Mouse (Mus musculus) midbrain, embryonic 11.5 days (tissue): ENCODE results near the gene Atp8a1. TPM values are rescaled to one million over a fixed set of nuclear protein-coding genes. Genes with fewer than 3 reads are reported as not detected.

Source experiments
- ATAC-seq: fragments of 200-750 bp; cut with Nextera tagmentation; 2 replicates; pipeline ENCODE4 v1.8.0; 2017; ENCODE audit warnings: moderate TSS enrichment, moderate library complexity; ENCODE audit not compliant: low FRiP score
- DNase-seq: peaks from one replicate; pipeline ENCODE4 v3.0.0; 2015; ENCODE audit warnings: low spot score; ENCODE audit errors: missing footprints
- H3K27ac ChIP-seq: fragments of 300-500 bp; sonication (generic); 2 replicates; pipeline ENCODE4 v1.5.1; 2014; ENCODE audit warnings: low read depth, low read length
- H3K27me3 ChIP-seq: fragments of 300-500 bp; sonication (generic); 2 replicates; pipeline ENCODE4 v1.6.1; 2014; ENCODE audit warnings: mild to moderate bottlenecking, low read length, moderate library complexity, mixed read lengths; ENCODE audit not compliant: control insufficient read depth, insufficient read depth
- H3K36me3 ChIP-seq: fragments of 300-500 bp; sonication (generic); 2 replicates; pipeline ENCODE4 v1.6.1; 2014; ENCODE audit warnings: mild to moderate bottlenecking, low read length, moderate library complexity, mixed read lengths; ENCODE audit not compliant: control insufficient read depth, insufficient read depth
- H3K4me1 ChIP-seq: fragments of 300-500 bp; sonication (generic); 2 replicates; pipeline ENCODE4 v1.6.1; 2014; ENCODE audit warnings: low read length; ENCODE audit not compliant: control insufficient read depth, insufficient read depth
- H3K4me2 ChIP-seq: fragments of 300-500 bp; sonication (generic); 2 replicates; pipeline ENCODE4 v1.6.1; 2014; ENCODE audit warnings: mild to moderate bottlenecking, moderate library complexity
- H3K4me3 ChIP-seq: fragments of 300-500 bp; sonication (generic); 2 replicates; pipeline ENCODE4 v1.5.1; 2014; ENCODE audit warnings: low read depth, low read length
- H3K9ac ChIP-seq: fragments of 300-500 bp; sonication (generic); 2 replicates; pipeline ENCODE4 v1.6.1; 2014; ENCODE audit warnings: low read length
- H3K9me3 ChIP-seq: fragments of 300-500 bp; sonication (generic); 2 replicates; pipeline ENCODE4 v1.6.1; 2016; ENCODE audit warnings: low read length; ENCODE audit not compliant: control insufficient read depth
- WGBS: fragments of 180-500 bp; shearing (Covaris S2); extraction: QIAGEN DNeasy Blood & Tissue Kit; methylation state at CpG from one replicate; pipeline ENCODE4 v1.1.7; 2014; 5-methylcytosine and 5-hydroxymethylcytosine counted together
- polyA plus RNA-seq: library from polyadenylated mRNA; unstranded; fragments of >200 nt; fragmentation: Nextera tagmentation; extraction: Ambion mirVana; gene quantifications from 2 replicates; pipeline ENCODE4 v1.2.1, GENCODE M21; 2014

The Atp8a1 gene
- 31.9 and 33.4 TPM in 2 replicates for polyA plus RNA-seq

GRCm38 (mm10) chr5:67847253-67848165 is at the start of gene Atp8a1:
Gene Atp8a1, minus strand, starts transcription at chr5:67847434.
- ATAC-seq, result peak; percentile 95
- Histone ChIP-seq H3K9me3 (no peaks in the 10 kb centered on the region), H3K4me2 (peak within 1 kb of the TSS; percentile 77), H3K36me3 (no peaks in the 10 kb centered on the region), H3K4me1 (peaks cover 19% of the 10 kb centered on the region), H3K27ac (peak within 1 kb of the TSS; percentile 68), H3K4me3 (peak within 1 kb of the TSS; percentile 81), H3K9ac (peak within 1 kb of the TSS; percentile 73), H3K27me3 (no peaks in the 10 kb centered on the region)
- WGBS, result 2% methylated on average over 61 of the region's 64 CpGs
- peak; percentile 99 for DNase-seq

- no peaks in the 10 kb centered on the region for H3K27me3 ChIP-seq
- peaks cover 4% of the 10 kb centered on the region; the same call in 1 of the 2 replicates for H3K4me1 ChIP-seq
- no peak for DNase-seq
- H3K36me3 ChIP-seq, result no peaks in the 10 kb centered on the region
- no peak overlapping the region for H3K9ac ChIP-seq
- no peak overlapping the region for H3K4me2 ChIP-seq
- H3K9me3 ChIP-seq, result no peaks in the 10 kb centered on the region
- H3K27ac ChIP-seq, result no peak overlapping the region
- H3K4me3 ChIP-seq, result no peak overlapping the region
- 55% methylated on average over 9 of the region's 9 CpGs for WGBS
- ATAC-seq, result peak; percentile 71; the same call in 1 of the 2 replicates
Measured at GRCm38 (mm10) chr5:67884422-67885210, 37.4 kb upstream of the Atp8a1 start.

GRCm38 (mm10) chr5:67883564-67884171 is 36.4 kb upstream of the Atp8a1 start:
- ATAC-seq, result no peak
- H3K4me1 ChIP-seq, result peaks cover 4% of the 10 kb centered on the region; the same call in 1 of the 2 replicates
- H3K4me3 ChIP-seq, result no peak overlapping the region
- no peak overlapping the region for H3K27ac ChIP-seq
- H3K36me3 ChIP-seq, result no peaks in the 10 kb centered on the region
- H3K27me3 ChIP-seq, result no peaks in the 10 kb centered on the region
- no peak for DNase-seq
- H3K9ac ChIP-seq, result no peak overlapping the region
- WGBS, result 83% methylated on average over 1 of the region's 1 CpGs
- no peak overlapping the region for H3K4me2 ChIP-seq
- H3K9me3 ChIP-seq, result no peaks in the 10 kb centered on the region

GRCm38 (mm10) chr5:67871414-67871813 is 24.2 kb upstream of the Atp8a1 start:
- Histone ChIP-seq H3K27me3 (no peaks in the 10 kb centered on the region), H3K36me3 (no peaks in the 10 kb centered on the region), H3K4me1 (no peaks in the 10 kb centered on the region), H3K9me3 (no peaks in the 10 kb centered on the region), H3K9ac (no peak overlapping the region), H3K4me2 (no peak overlapping the region), H3K27ac (no peak overlapping the region), H3K4me3 (no peak overlapping the region)
- ATAC-seq, result peak; percentile 24; the same call in 1 of the 2 replicates
- DNase-seq, result peak; percentile 49
- 38% methylated on average over 3 of the region's 3 CpGs for WGBS

GRCm38 (mm10) chr5:67866221-67866620 is 19.0 kb upstream of the Atp8a1 start:
- Histone ChIP-seq H3K4me2 (no peak overlapping the region), H3K9me3 (no peaks in the 10 kb centered on the region), H3K36me3 (no peaks in the 10 kb centered on the region), H3K9ac (no peak overlapping the region), H3K27me3 (no peaks in the 10 kb centered on the region), H3K27ac (no peak overlapping the region), H3K4me1 (no peaks in the 10 kb centered on the region), H3K4me3 (no peak overlapping the region)
- WGBS, result 79% methylated on average over 9 of the region's 9 CpGs
- ATAC-seq, result no peak
- DNase-seq, result peak; percentile 31

GRCm38 (mm10) chr5:67865670-67866069 is 18.4 kb upstream of the Atp8a1 start:
- no peak for ATAC-seq

GRCm38 (mm10) chr5:67864508-67865060 is 17.4 kb upstream of the Atp8a1 start:
- H3K36me3 ChIP-seq, result no peaks in the 10 kb centered on the region

More at GRCm38 (mm10) chr5:67865670-67866069, 18.4 kb upstream of the Atp8a1 start:
- peak; percentile 68 for DNase-seq
- Histone ChIP-seq H3K27ac (no peak overlapping the region), H3K4me2 (no peak overlapping the region), H3K4me1 (no peaks in the 10 kb centered on the region), H3K9me3 (no peaks in the 10 kb centered on the region), H3K36me3 (no peaks in the 10 kb centered on the region), H3K9ac (no peak overlapping the region), H3K27me3 (no peaks in the 10 kb centered on the region), H3K4me3 (no peak overlapping the region)
- 83% methylated on average over 5 of the region's 5 CpGs for WGBS

GRCm38 (mm10) chr5:67863950-67864391 is 16.7 kb upstream of the Atp8a1 start:
- H3K36me3 ChIP-seq, result no peaks in the 10 kb centered on the region
- peak; percentile 73; the same call in 1 of the 2 replicates for ATAC-seq
- no peak overlapping the region for H3K4me2 ChIP-seq
- no peak overlapping the region for H3K9ac ChIP-seq
- no peak for DNase-seq
- no peaks in the 10 kb centered on the region for H3K9me3 ChIP-seq
- WGBS, result 57% methylated on average over 10 of the region's 10 CpGs
- no peaks in the 10 kb centered on the region for H3K27me3 ChIP-seq
- H3K27ac ChIP-seq, result no peak overlapping the region
- H3K4me3 ChIP-seq, result no peak overlapping the region
- H3K4me1 ChIP-seq, result no peaks in the 10 kb centered on the region

More at GRCm38 (mm10) chr5:67864508-67865060, 17.4 kb upstream of the Atp8a1 start:
- no peak overlapping the region for H3K4me2 ChIP-seq
- 79% methylated on average over 2 of the region's 2 CpGs for WGBS
- no peaks in the 10 kb centered on the region for H3K9me3 ChIP-seq
- H3K27ac ChIP-seq, result no peak overlapping the region
- no peak overlapping the region for H3K4me3 ChIP-seq
- no peak for DNase-seq
- H3K4me1 ChIP-seq, result no peaks in the 10 kb centered on the region
- H3K9ac ChIP-seq, result no peak overlapping the region
- H3K27me3 ChIP-seq, result no peaks in the 10 kb centered on the region
- no peak for ATAC-seq
